Mouse (Mus musculus) MEL (cell line): Measurements from ENCODE around the gene Abcg2.

Source experiments
- CTCF ChIP-seq, 3 experiments: IDR thresholded peaks in 2 of 3; conservative IDR thresholded peaks in 1 of 3; 2 replicates each; pipeline ENCODE4 v1.5.1; 2011 to 2012; ENCODE audit warnings: low read length in 3 of 3, low read depth in 2 of 3, mild to moderate bottlenecking in 2 of 3, improper control_type of control experiment in 1 of 3, inconsistent platforms in 1 of 3, mixed read lengths in 1 of 3, moderate library complexity in 1 of 3; ENCODE audit not compliant: control insufficient read depth in 1 of 3, insufficient read depth in 1 of 3, poor library complexity in 1 of 3, severe bottlenecking in 1 of 3
- EP300 ChIP-seq, 2 experiments: IDR thresholded peaks; 2 replicates each; pipeline ENCODE4 v1.6.1; 2011; ENCODE audit warnings: improper control_type of control experiment in 2 of 2, low read length in 2 of 2, low read depth in 1 of 2, mild to moderate bottlenecking in 1 of 2

DNA sequence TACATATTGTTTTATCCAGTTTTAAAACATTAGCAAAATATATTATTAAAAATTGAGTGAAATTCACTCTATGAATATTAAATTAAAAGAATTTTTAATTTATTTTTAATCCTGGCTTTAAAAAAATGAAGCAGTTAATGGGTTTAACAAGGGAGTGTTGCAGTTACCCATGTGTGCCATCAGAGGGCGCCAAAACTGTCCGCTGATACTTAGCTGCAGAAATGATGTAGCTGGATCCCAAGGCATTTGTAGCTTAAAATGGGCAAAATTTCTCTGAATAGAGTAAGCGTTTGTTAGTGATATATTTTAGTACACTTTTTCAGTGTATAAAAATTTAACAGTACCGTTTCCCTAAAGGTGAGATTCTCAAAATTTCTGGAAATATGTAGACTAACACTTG, 37.5 kb upstream of the Abcg2 start:
- no peak for TF ChIP-seq EP300 (IDR thresholded peaks at IDR 0.05; ENCODE audit: low read depth in 1 of 2, low read length in 2 of 2)
- TF ChIP-seq CTCF (IDR thresholded peaks at IDR 0.05 in 2 of 3, conservative IDR thresholded peaks at IDR 0.05 in 1 of 3; ENCODE audit: control insufficient read depth in 1 of 3, insufficient read depth in 1 of 3, low read depth in 2 of 3, low read length in 3 of 3, poor library complexity in 1 of 3, severe bottlenecking in 1 of 3) = peak; percentile 73 to 84 (median 78)
